22 mouse cellular contexts compared by ENCODE assay signal in genomic region chr1:62691175-62691574, GRCm38 (mm10).
"Had no signal": no experiment of that assay in that cellular context is flagged by ENCODE, and none has a peak within 500 bp of the region (broad histone marks: within the 10 kb centered on the region; RNA-seq: fewer than 3 reads in every experiment).

No protein-coding gene starts in this region.

- H3K4me1 ChIP-seq: liver, embryonic 15.5 days; megakaryocyte, embryonic 14.5 days; neural tube, embryonic 12.5 days had no signal

- DNase-seq: liver, postnatal 0 days; lung, adult 2 months; lung, postnatal 14 days; lung, postnatal 36 days; retina, postnatal 1 day; right cerebral cortex, adult 18-20 months; right cerebral cortex, postnatal 25 days; right cerebral cortex, postnatal 4 days; spleen, adult 18-20 months; thymus, adult 2 months; thymus, postnatal 25 days; thymus, postnatal 4 days had no signal

- ATAC-seq: liver, postnatal 0 days; lung, postnatal 0 days; midbrain, embryonic 13.5 days; midbrain, embryonic 15.5 days had no signal

- H3K27ac ChIP-seq: liver, embryonic 15.5 days; lung, embryonic 15.5 days; macrophage; midbrain, embryonic 13.5 days; midbrain, embryonic 15.5 days; neural tube, embryonic 12.5 days had no signal

- H3K4me3 ChIP-seq: liver, embryonic 15.5 days; lung, embryonic 15.5 days; megakaryocyte, embryonic 14.5 days; midbrain, embryonic 13.5 days; midbrain, embryonic 15.5 days; myocyte; neural tube, embryonic 12.5 days had no signal

- H3K9ac ChIP-seq: liver, embryonic 15.5 days; liver, postnatal 0 days; lung, embryonic 15.5 days; midbrain, embryonic 13.5 days; midbrain, embryonic 15.5 days; neural tube, embryonic 12.5 days had no signal

- H3K9me3 ChIP-seq: liver, embryonic 15.5 days; lung, embryonic 15.5 days; megakaryocyte, embryonic 14.5 days; midbrain, embryonic 13.5 days; midbrain, embryonic 15.5 days; neural tube, embryonic 12.5 days had no signal

- H3K27me3 ChIP-seq: liver, embryonic 15.5 days; lung, embryonic 15.5 days; midbrain, embryonic 13.5 days; midbrain, embryonic 15.5 days; neural tube, embryonic 12.5 days had no signal

- H3K4me2 ChIP-seq: liver, embryonic 15.5 days; lung, embryonic 15.5 days; midbrain, embryonic 11.5 days; midbrain, embryonic 13.5 days; midbrain, embryonic 15.5 days; neural tube, embryonic 12.5 days had no signal

- H3K36me3 ChIP-seq: liver, embryonic 15.5 days; lung, embryonic 15.5 days; midbrain, embryonic 13.5 days; midbrain, embryonic 15.5 days; neural tube, embryonic 12.5 days had no signal
